ENCODE assay signal across 8 mouse cellular contexts in the genomic region with DNA sequence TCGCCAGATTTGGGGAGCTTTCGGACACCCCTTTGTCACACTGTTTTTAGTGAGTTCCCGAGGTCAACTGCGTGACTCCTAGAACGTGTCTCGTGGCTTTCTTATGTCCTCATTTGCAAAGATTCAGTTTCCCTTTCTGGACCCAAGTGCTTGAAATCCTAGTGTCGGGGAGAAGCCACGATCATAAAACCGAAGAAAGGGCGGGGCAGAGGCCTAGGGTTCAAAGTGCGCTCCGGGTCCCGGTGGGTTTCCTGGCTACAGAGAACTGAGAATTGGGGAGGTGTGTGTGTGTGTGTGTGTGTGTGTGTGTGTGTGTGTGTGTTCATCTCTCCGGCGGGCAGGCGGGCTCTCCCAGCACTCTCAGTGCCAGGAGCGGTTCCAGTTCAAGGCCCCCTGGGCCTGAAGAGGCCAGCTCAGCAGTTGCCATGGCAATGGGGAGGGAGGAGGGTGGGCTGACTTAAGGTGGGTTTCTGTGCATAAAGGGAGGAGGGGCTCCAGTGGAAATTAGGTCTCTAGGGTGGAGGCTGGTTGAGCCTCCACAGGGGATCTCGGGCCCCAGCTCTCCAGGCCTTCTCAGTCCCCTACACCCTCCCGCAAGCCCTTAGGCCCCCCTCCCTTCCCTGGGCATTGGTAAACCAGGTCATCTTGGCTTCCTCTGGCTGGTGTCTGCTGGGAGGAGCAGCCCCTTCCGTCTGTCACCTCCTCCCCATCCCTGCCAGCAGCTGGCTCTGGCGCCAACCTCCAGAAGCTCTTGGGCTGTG. TPM values are rescaled to one million over a fixed set of nuclear protein-coding genes. Genes with fewer than 3 reads are reported as not detected.
DNase-seq lines count a peak whose midpoint lies in the region; ATAC-seq and TF ChIP-seq lines count a peak whose summit lies in the region.

No protein-coding gene starts in this region.

- peak overlapping the region; percentile 99 for H3K4me2 ChIP-seq in lung, embryonic 15.5 days

- H3K27me3 ChIP-seq in lung, embryonic 15.5 days, result peaks cover 17% of the 10 kb centered on the region; the same call in 1 of the 2 replicates
- no peaks in the 10 kb centered on the region for H3K27me3 ChIP-seq in cerebellum, adult 2 months (ENCODE audit: control insufficient read depth, insufficient read depth, low read length)
- peaks cover 53% of the 10 kb centered on the region for H3K27me3 ChIP-seq in limb, embryonic 10.5 days (ENCODE audit: low read depth, poor library complexity, severe bottlenecking)

- peak overlapping the region; percentile 61 for H3K4me3 ChIP-seq in lung, embryonic 15.5 days
- H3K4me3 ChIP-seq in cerebellum, adult 2 months (replicated peaks; ENCODE audit: insufficient read depth, low read depth, low read length), result peak overlapping the region; percentile 97
- peak overlapping the region; percentile 66 for H3K4me3 ChIP-seq in limb, embryonic 10.5 days

- DNase-seq in lung, postnatal 10 days, result no peak
- DNase-seq in cerebellum, adult 2 months, result peak; percentile 52 to 67
- DNase-seq in gastrocnemius, adult 8-10 months (ENCODE audit: low spot score in 2 of 2), result peak; percentile 55 to 75
- DNase-seq in limb, embryonic 10.5 days (ENCODE audit: low spot score), result peak; percentile 43
- DNase-seq in naive thymus-derived CD4-positive, alpha-beta T cell, adult 2 months (ENCODE audit: low read depth), result peak; percentile 67
- no peak for DNase-seq in frontal cortex, postnatal 10 days (ENCODE audit: low spot score in 2 of 2)
- DNase-seq in urinary bladder, postnatal 10 days (ENCODE audit: low spot score), result no peak

- peaks cover 23% of the 10 kb centered on the region for H3K4me1 ChIP-seq in lung, embryonic 15.5 days
- peaks cover 5% of the 10 kb centered on the region for H3K4me1 ChIP-seq in cerebellum, adult 2 months (ENCODE audit: control insufficient read depth, insufficient read depth, low read length)
- peaks cover 29% of the 10 kb centered on the region for H3K4me1 ChIP-seq in limb, embryonic 10.5 days

- ATAC-seq in lung, embryonic 15.5 days (ENCODE audit: borderline replicate concordance, extremely low read depth, low FRiP score, low TSS enrichment), result no peak

- H3K27ac ChIP-seq in lung, embryonic 15.5 days, result no peak overlapping the region
- no peak overlapping the region for H3K27ac ChIP-seq in cerebellum, adult 2 months (ENCODE audit: insufficient read depth, low read length)
- H3K27ac ChIP-seq in limb, embryonic 10.5 days, result 0 out of 2 replicates have a peak overlapping the region, but pooled peaks have one; percentile 0

- H3K36me3 ChIP-seq in lung, embryonic 15.5 days, result no peaks in the 10 kb centered on the region
- H3K36me3 ChIP-seq in limb, embryonic 10.5 days, result no peaks in the 10 kb centered on the region

- H3K9ac ChIP-seq in lung, embryonic 15.5 days, result no peak overlapping the region

- TF ChIP-seq CTCF in cerebellum, adult 2 months (IDR thresholded peaks at IDR 0.05; ENCODE audit: borderline replicate concordance, insufficient read depth, low read depth, low read length), result no peak

- TF ChIP-seq POLR2A in cerebellum, adult 2 months (IDR thresholded peaks at IDR 0.05; ENCODE audit: borderline replicate concordance, insufficient read depth, low read length), result no peak

- WGBS in lung, embryonic 15.5 days, result 20% methylated on average over 21 of the region's 21 CpGs
- WGBS in cerebellum, adult 2 months, result 12% methylated on average over 21 of the region's 21 CpGs
- 5% methylated on average over 20 of the region's 21 CpGs for WGBS in limb, embryonic 10.5 days

- H3K9me3 ChIP-seq in lung, embryonic 15.5 days, result no peaks in the 10 kb centered on the region
- no peaks in the 10 kb centered on the region for H3K9me3 ChIP-seq in limb, embryonic 10.5 days (replicated peaks)

RNA-seq across cellular contexts. Expression of a gene that starts 1.4 kb away (rescaled TPM):
- polyA plus RNA-seq in lung, embryonic 15.5 days (2015; fragmentation: Nextera tagmentation; extraction: Ambion mirVana), result 2.6 and 4.1 TPM in 2 replicates
- 32.7 and 32.9 TPM in 2 replicates for polyA plus RNA-seq in cerebellum, adult 2 months (2012; rRNA removed)
- 10 to 100 TPM; 24.6 to 27.4 (median 26.7) TPM for total RNA-seq in gastrocnemius, adult 8-10 months (2022)
- polyA plus RNA-seq in limb, embryonic 10.5 days (2016; fragmentation: Nextera tagmentation; extraction: Ambion mirVana), result 1.1 and 2.4 TPM in 2 replicates

RNA-seq across cellular contexts. Expression of a gene that starts 30.8 kb away (rescaled TPM):
- polyA plus RNA-seq in lung, embryonic 15.5 days (2015; fragmentation: Nextera tagmentation; extraction: Ambion mirVana), result 4.2 and 5.1 TPM in 2 replicates
- 1.0 and 1.1 TPM in 2 replicates for polyA plus RNA-seq in cerebellum, adult 2 months (2012; rRNA removed)
- total RNA-seq in gastrocnemius, adult 8-10 months (2022), result not detected
- 3.5 and 4.9 TPM in 2 replicates for polyA plus RNA-seq in limb, embryonic 10.5 days (2016; fragmentation: Nextera tagmentation; extraction: Ambion mirVana)

RNA-seq across cellular contexts. Expression of a gene that starts 31.4 kb away (rescaled TPM):
- 198 and 223 TPM in 2 replicates for polyA plus RNA-seq in lung, embryonic 15.5 days (2015; fragmentation: Nextera tagmentation; extraction: Ambion mirVana)
- polyA plus RNA-seq in cerebellum, adult 2 months (2012; rRNA removed), result 121 and 123 TPM in 2 replicates
- total RNA-seq in gastrocnemius, adult 8-10 months (2022), result 10 to 100 TPM; 60.0 to 72.5 (median 60.7) TPM
- 283 and 310 TPM in 2 replicates for polyA plus RNA-seq in limb, embryonic 10.5 days (2016; fragmentation: Nextera tagmentation; extraction: Ambion mirVana)

RNA-seq across cellular contexts. Expression of a gene that starts 46.8 kb away (rescaled TPM):
- 22.5 and 27.8 TPM in 2 replicates for polyA plus RNA-seq in lung, embryonic 15.5 days (2015; fragmentation: Nextera tagmentation; extraction: Ambion mirVana)
- polyA plus RNA-seq in cerebellum, adult 2 months (2012; rRNA removed), result not detected in 2 replicates
- not detected for total RNA-seq in gastrocnemius, adult 8-10 months (2022)
- polyA plus RNA-seq in limb, embryonic 10.5 days (2016; fragmentation: Nextera tagmentation; extraction: Ambion mirVana), result 1.5 and 5.5 TPM in 2 replicates

RNA-seq across cellular contexts. Expression of a gene that starts 50.8 kb away (rescaled TPM):
- polyA plus RNA-seq in lung, embryonic 15.5 days (2015; fragmentation: Nextera tagmentation; extraction: Ambion mirVana), result 36.7 and 37.5 TPM in 2 replicates
- 21.5 and 23.7 TPM in 2 replicates for polyA plus RNA-seq in cerebellum, adult 2 months (2012; rRNA removed)
- 1 to 10 TPM; 4.1 to 5.7 (median 4.2) TPM for total RNA-seq in gastrocnemius, adult 8-10 months (2022)
- 62.4 and 66.4 TPM in 2 replicates for polyA plus RNA-seq in limb, embryonic 10.5 days (2016; fragmentation: Nextera tagmentation; extraction: Ambion mirVana)

Comparison
In these comparisons a context has a peak if more than half of its experiments do, and no peak if none do; other contexts are left out.
1. DNase-seq: peak in cerebellum, adult 2 months (2 of 2), gastrocnemius, adult 8-10 months (2 of 2), limb, embryonic 10.5 days (single experiment) and naive thymus-derived CD4-positive, alpha-beta T cell, adult 2 months (single experiment); none in lung, postnatal 10 days (single experiment), frontal cortex, postnatal 10 days (0 of 2) and urinary bladder, postnatal 10 days (single experiment).
2. Peak in every context shown above with its lines, with median percentiles within 50 percentile points of each other: H3K4me3 ChIP-seq.